Mouse (Mus musculus) common myeloid progenitor, adult 5-6 weeks (primary cell): ENCODE measurements around the gene Gm13539. TPM values are rescaled to one million over a fixed set of nuclear protein-coding genes. Genes with fewer than 3 reads are reported as not detected.
A peak's percentile ranks its signal among the peaks of the same experiment; 100 is the strongest.
"Not testable (repeated sequence)": the region's sequence is repeated elsewhere in the genome, so short reads cannot be mapped to it uniquely, and the experiment has no call there.

Experiments
- ATAC-seq: replicated peaks from 2 replicates; pipeline ENCODE4 v1.8.0; 2016; ENCODE audit warnings: low read depth, mild to moderate bottlenecking, moderate TSS enrichment, inconsistent platforms; ENCODE audit not compliant: poor library complexity, severe bottlenecking
- total RNA-seq: library from RNA; stranded (forward); fragments of 200-1000, 187-1606 nt; gene quantifications from 2 replicates; pipeline ENCODE4 v1.2.3, GENCODE M21; 2017

The Gm13539 gene
- total RNA-seq: not detected in 2 replicates

DNA sequence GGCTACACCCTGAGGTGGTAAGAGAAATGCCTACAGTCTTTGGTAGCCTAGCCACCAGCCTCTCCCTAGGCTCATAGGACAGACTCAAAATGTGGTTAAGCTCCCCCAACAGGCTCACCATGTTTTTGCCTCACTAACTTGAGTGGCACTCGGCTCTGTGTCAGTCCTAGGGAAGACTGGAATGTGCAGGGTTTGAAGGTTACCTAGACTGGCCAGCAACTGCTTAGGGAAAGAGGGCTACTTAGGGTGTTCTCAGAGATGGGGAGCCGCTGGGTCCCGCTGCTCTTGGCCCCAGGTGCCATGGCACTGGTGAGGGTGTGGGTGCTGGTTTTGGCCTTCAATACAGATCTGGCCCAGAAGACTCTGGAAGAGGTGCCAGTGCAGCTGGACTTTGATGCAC lies at the start of gene Gm13539:
TSS of gene Gm13539 (plus strand) at position 301 of the 400 bp plus-strand sequence.
- no peak for ATAC-seq

DNA sequence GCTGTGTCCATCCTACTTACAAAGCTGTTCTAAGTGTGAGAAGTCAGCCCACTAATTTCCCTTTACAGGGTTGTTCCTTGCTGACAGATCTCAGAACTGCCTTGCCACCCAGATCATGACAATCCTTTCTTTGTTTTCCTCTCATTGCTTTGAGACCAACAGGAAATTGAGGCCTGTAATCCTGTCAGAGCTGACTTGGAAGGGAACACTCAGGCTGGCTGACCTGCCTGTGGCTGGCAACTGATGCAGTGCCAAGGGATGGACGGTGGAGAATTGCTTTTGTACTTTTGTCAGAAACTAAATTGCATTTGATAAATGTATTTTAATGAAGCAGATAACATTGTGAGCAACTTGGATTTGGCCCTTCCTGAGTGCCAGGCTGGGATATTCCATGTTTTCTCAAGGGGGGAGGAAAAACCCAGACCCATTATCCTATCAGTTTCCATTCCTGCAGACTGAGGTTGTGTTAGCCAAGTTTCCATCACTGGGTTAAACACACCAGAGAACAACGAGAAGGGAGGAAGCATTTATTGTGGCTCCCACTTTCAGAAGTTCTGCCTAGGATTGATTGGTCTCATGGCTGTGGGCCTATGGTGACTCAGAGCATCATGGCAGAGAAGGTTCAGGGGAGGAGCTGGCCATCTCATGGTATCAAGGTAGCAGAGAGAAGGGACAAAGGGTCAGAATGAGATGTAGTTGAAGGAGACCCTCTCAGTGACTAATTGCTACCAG lies 48.7 kb upstream of the Gm13539 start:
- no peak for ATAC-seq

DNA sequence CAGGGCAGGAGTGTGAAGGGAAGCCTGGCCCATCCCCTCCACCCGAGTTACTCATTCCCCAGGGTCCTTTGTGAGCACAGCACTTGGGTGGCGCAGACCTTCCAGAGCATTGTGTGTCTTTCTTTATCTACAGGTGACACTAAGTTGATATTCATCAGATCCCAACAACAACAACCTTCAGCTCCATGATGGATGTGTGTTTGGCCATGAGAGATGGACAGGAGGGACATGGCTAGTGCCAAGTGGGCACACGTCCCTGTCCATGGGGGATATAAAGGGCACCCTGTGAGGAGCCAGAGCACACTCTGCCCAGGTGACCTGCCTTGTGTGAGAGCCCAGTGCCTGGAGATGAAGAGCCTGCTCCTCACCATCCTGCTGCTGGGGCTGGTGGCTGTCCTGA lies 45.3 kb upstream of the Gm13539 start, which contains the start of gene Obp2b:
TSS of gene Obp2b (plus strand) at position 301 of the 400 bp plus-strand sequence.
- not testable (repeated sequence) for ATAC-seq

DNA sequence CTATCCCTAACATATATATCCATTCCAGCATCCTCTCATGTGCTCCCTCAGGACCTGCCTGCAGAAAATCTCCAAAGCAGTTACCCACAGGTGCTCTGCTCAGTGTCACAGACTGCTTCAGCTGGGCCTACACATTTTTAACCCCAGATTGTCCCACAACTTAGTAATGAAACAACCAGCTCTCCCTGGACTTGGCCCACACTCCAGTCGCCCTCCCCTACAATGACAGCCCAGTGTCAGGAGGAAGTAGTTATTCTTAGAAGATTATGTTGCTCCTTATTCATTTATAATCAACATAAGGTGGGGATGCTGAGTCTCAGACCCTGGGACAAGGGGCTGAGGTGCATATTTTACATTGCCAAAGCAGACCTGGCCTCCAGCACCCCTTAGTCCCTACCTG lies 40.4 kb upstream of the Gm13539 start:
- peak; percentile 62 for ATAC-seq

DNA sequence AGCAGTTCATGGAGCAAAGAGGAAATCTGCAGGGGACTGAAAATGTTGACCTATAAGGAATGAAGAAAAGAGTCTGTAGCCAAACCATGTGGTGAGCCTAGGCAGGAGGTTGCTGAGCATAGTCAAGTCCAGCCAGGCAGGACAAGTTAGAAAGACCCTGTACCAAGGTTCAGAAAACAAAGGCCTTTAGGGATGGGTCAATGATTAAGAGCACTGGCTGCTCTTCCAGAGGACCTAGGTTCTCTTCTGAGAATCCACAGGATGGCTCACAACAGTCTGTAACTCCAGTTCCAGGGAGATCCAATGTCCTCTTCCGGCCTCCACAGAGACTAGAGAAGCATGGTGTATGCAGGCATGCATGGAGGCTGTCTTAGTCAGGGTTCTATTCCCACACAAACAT lies 27.9 kb upstream of the Gm13539 start:
- no peak for ATAC-seq

DNA sequence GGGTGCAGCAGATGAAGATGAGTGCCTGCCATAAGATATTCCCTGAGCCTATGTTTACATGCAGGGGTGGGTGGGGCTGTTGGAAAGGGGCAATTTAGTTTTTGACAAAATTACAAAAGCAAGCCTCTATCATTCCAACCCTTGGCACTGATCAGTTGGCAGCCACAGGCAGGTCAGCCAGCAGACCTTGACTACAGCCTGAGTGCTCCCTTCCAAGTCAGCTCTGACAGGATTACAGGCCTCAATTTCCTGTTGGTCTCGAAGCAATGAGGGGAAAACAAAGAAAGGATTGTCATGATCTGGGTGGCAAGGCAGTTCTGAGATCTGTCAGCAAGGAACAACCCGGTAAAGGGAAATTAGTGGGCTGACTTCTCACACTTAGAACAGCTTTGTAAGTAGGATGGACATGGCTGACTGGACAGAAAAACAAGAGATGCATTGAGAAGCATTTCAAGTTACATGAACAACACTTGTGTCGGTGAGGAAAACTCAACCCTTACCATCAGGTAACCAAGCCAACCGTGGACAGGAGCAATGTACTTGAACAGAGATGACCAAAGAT lies 23.9 kb upstream of the Gm13539 start:
- ATAC-seq: no peak

DNA sequence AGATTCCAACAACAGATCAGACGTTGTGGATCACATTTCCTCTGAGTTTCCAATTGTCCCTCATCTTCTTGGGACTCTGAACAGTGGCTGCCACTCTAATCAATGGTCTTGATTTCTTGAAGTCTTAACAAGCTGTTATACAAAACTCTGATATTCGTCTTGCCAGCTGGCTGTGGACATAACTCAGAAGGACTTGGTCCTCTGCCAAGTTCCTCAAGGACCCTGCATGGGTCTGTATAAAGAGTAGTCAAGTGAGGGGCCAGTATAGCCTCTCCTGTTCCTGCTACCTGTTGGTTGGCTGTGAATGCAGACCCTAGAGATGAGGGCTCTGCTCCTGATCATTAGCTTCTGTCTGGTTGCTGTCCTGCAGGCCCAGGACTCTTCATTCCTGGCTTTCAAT lies 16.8 kb upstream of the Gm13539 start, which contains the start of gene Lcn3:
TSS of gene Lcn3 (plus strand) at position 301 of the 400 bp plus-strand sequence.
- ATAC-seq: no peak

DNA sequence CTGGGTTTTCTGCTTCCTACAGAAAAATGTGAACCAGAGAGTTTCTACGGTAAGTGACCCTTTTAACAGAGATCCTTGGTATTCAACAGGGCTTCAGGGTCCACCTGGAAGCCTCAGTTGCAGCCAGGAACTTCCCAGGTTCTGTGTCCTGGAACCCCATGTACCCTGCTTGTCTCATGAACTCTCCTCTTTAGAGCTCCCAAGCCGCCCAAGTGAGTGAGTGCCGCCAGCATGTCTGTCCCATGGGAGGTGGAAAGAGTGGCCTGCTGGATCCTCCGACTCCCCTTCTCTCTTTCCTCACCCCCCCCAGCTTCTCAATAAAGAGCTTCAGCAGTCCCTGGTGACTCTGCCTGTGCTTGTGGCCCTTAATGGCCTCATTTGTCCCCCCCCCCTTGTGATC lies 14.3 kb upstream of the Gm13539 start:
- ATAC-seq: no peak

DNA sequence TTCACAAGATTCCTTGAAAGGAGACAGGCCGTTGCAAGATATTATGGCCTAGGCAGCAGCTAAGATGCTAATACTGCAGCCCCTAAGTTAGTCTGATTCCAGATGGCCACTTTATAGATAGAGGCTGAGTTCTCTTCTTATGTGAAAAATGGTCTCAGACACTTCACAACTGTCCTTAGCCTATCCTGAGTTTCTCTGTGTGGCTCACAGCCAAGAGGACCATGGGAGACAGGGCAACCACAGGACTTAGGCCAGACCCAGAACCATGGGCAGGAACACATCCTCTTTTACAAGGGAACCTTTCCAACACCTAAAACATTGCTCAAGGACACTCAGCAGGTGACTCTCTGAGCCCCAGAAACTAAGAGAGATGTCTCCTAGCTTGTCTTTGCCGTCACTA lies 8.6 kb upstream of the Gm13539 start:
- ATAC-seq: no peak

DNA sequence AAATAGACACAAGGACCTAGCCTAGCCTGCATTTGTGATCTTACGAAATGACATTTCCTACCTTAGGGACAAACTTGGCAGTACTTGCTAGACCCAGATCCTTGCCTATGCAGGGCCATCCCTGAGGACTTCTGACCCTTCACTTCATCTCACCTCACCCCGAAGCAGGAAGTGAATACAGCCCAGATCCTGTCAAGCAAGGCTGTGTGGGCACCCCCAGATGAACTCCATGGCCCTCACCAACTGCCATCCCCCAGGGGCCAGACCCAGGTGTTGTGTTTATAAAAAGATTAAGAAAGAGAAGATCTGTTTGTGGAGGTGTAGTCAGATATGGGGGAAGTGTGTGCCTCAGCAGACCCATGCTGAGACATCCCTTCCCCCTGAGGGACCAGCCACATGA lies 7.4 kb upstream of the Gm13539 start:
- ATAC-seq: no peak

DNA sequence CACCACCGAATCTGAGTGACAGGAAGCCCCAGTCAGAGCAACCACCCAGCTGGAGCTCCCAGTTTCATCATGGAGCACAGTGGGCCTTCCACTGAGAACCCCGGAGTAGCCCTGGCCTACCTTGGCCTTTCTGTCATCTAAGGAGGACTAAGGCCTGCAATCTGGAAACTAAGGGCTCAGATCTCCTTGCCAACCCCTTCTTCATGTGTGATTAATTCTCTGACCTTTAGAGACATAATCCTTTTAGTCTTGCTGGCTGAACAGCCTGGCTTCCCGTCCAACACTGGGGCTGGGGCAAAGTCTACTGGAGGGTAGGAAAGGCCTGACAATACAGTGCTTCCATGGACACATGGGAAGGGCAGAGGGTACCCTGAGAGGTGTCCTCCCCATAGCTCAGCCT lies 6.1 kb upstream of the Gm13539 start:
- ATAC-seq: no peak

DNA sequence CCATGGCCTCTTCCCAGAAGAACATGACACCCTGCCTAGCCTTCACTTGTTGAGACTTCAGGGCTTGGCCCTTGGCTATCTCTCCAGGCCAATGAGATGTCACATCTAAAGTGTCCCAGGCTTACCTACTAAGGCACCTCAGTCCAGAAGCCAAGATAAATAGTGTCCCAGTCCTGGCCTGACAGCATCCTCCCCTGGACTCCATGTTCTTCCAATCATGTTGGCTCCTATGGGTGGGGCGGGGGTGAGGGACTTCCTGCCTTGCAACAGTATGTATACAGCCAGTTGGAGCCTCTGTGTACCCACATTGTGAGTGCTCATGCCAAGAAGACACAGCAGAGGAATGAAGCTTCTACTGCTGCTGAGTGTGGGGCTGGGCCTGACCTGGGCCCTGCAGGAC lies 5.3 kb upstream of the Gm13539 start, which contains the start of gene Lcn11:
TSS of gene Lcn11 (plus strand) at position 301 of the 400 bp plus-strand sequence.
- no peak for ATAC-seq

DNA sequence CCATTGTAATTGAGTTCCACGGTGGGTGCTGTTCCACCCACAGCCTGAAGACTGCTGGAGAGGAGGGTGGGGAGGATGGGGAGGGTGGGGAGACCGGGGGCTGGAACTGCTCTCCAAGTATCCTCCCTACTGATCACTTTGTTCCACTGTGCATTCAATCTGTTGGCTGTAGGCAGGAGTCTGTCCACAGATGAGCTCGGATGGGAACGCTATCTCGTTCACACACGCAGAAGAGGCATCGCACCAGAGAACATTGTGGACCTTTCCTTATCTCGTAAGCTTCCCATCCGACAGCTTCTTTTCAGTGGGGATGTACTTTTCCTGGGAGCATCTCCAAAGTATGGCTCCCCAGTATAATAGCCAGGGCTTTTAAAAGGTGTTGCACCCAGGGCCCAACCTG lies 3.0 kb upstream of the Gm13539 start:
- no peak for ATAC-seq

DNA sequence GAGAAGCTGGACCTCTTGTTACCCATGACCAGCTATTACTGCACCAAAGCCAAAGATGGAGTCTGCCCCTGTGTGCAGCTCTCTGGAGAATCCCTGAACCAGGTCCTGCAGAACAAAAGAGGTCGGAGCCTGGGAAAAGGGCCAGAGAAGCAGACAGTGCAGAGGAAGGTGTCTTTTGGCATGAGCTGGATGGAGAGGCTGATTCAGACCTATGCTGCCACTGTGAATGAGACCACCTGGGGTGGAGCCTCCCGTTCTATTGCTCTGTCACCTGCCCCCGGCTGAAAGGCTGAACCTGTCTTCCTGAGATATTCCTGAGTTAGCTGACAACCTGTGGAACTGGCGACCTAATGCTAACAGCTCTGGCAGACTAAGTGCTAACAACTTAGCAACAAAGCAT lies 1.1 kb upstream of the Gm13539 start:
- ATAC-seq: no peak

DNA sequence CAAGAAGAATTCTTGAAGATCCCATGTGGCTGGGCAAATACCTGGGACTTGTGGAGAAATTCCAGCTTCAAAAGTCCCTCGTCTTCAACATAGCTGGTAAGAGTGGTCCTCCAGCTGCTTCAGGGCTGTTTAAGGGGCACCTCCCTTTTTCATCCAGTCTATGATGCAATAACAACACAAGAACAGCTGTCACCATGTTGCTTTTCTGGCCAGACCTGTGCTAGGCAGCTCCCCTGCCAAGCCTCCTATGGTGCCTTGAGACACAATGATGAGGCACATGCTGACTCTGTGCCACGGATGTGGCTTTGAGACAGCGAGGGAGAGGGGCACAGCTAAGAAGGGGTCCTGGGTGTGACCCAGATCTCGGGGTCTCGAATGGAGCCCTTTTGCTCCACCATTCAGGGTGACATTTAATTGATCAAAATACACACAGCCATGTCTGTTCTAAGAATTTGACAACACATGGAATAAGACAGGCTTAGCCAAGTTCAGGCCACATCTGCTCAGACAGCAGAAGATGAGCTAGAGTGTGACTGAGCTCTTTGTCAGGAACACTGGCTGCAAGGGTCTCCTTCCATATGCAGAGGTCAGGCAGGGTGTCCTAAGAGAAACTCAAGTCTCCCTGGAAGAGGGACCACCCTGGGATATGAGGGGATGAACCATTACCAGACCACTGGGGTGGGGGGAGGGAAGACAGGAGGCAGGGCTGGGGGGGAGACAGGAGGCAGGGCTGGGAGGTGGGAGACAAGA lies 3.7 kb downstream of the Gm13539 start:
- no peak for ATAC-seq

DNA sequence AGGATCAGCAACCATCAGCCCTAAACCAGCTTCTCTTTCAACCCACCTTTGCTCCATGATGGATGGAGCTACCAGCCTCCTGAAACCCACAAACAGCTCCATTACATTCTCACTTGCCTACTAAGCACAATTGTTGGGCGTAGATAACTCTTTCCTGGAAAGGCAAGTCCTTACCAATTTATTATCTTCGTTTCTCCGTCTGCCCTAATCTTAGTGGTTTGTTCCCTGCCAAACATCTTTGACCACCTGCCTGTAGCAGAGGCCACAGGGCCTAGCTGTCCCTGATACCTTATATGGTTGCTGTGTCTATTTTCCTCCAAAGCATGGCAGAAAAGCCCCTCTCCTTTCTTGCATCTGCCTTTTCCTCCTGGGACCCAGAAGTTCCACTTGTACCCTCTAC lies 7.0 kb downstream of the Gm13539 start:
- no peak for ATAC-seq

DNA sequence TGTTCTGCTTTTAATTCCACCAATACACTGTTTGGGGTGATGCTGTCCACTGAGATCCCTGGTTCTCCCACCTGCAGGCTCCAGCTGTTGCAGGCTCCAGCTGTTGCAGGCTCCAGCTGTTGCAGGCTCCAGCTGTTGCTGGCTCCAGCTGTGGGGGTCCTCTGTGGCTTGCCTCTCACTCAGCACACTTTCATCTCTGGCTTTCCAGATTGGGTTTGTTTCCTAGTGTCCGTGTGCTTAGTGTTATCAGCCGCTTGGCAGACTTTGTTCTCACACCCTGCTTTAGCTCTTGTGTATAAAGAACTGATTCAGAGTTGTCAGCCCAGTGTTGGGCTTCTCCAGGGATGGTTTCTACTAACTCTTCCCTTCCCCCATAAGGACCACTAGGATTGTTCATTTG lies 15.6 kb downstream of the Gm13539 start:
- no peak for ATAC-seq

DNA sequence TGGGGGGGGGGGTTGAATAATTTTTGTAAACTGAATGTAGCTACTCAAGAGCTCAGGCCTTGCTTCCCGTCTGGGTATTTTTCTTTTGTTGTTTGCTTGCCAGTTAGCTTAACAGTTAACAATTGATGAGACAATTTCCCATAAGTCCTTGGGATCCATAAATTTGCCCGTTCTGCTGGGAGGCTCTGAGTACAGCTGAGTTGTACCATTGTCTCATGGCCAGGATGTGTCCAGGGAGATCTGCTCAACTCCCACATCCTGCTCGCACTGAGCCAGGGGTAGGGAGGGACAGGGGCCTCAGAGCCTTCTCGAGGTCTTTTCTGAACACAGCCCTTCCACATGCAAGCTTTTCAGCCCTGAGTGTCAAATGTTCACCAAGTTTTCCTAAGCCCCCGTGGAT lies 16.0 kb downstream of the Gm13539 start:
- ATAC-seq: no peak

DNA sequence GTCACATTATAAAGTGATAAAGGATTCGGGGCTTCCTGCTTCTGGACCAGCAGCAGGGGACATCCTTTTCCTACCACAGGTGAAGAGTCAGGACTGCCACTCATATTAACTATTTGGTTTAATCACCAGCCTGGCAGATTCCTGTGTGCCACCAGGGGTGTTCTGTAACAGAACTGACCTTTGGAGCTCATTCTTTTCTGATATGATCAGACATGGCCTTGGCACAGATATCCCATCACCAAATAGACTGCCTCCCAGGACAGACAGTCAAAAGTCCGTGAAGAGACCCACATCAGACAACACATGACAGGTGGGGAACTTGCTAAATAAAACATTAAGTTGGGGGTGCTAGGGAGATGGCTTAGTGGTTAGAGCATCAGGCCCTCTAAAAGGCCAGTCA lies 29.7 kb downstream of the Gm13539 start:
- no peak for ATAC-seq

DNA sequence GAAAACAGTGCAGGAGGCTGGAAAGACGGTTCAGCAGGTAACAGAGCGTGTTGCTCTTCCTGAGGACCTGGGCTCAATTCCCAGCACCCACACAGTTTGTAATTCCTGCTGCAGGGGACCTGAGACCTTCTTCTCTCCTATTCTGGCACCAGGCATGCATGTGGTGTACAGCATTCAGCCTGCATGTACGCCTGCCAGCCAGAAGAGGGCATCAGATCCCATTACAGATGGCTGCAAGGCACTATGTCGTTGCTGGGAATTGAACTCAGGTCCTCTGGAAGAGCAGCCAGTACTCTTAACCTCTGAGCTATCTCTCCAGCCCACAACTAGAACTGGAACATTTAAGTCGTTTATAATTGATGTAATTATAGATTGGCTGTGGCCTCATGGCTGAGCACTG lies 31.3 kb downstream of the Gm13539 start:
- ATAC-seq: no peak

DNA sequence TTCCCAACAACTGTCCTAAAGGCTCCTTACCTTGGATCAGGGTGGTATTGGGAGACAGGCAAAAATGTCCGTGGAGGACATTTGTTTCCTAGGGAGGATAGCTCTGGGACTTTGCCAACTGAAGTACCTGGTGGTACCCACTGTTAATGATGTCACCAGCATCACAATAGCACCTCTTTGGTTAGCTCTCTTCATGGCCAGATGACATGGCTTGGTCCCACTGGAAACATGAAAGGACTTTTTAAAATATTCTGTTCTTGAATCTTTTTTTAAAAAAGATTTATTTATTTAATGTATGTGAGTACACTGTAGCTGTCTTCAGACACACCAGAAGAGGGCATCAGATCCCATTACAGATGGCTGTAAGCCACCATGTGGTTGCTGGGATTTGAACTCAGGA lies 33.7 kb downstream of the Gm13539 start, which contains the start of gene Glt6d1:
TSS of gene Glt6d1 (minus strand) at position 101 of the 400 bp plus-strand sequence.
- ATAC-seq: not testable (repeated sequence)
